Mouse (Mus musculus): ENCODE measurements at regions not wholly inside any gene's neighbourhood (a gene's known extent, or its start where the extent isn't known, plus 50 kb on each side); places are given as distances from the start of the nearest gene placed in this dataset.

DNA sequence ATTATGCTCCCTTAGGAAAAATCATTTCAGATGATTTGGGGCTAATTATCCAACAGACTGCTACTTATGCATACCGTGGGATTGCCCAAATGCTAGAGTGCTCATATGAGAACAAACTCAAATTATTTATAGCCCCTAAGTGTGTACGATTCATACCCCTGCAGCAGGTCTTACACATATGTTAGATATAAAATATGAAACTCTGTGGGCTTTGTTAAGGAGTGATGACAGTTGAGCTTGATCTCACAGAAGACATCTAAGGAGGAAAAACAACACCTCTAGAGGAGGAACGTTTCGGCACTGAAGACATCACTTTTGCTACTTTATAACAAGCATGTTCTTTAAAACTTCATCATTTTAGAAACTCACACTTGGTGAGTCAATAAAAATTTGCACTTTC lies 1379.3 kb downstream of the Defb40 start:
- no peak for DNase-seq (ENCODE audit: low read depth, low spot score)

GRCm38 (mm10) chr8:17596559-17596958 lies 1381.5 kb downstream of the Defb40 start:
- DNase-seq (ENCODE audit: low read depth, low spot score) = no peak

GRCm38 (mm10) chr8:17594607-17595006 lies 1383.4 kb downstream of the Defb40 start:
- no peak for DNase-seq (ENCODE audit: low read depth, low spot score)

- no peak for DNase-seq (ENCODE audit: low read depth, low spot score)
These were observed 1387.9 kb downstream of the Defb40 start for GRCm38 (mm10) chr8:17590135-17590534.

DNA sequence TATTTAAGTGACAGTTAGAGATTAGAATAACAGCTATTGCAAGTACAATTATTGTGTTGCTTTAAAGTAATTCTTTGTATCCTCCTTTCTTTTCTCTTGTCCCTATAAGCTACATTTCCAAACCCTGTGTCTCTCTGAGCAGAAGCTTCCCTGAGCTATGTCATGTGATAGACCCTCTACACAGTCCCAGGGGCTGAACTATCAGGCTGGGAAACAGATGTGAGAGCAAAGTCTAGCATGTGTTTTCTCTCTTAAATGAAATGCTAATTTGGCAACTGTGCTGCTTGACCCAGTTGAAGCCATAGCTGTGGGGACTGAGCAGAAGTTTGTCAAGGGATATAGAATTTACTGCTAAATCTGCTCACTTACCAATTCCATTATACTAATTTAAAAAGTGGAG lies 1389.9 kb downstream of the Defb40 start:
- DNase-seq (ENCODE audit: low read depth, low spot score) = no peak

DNA sequence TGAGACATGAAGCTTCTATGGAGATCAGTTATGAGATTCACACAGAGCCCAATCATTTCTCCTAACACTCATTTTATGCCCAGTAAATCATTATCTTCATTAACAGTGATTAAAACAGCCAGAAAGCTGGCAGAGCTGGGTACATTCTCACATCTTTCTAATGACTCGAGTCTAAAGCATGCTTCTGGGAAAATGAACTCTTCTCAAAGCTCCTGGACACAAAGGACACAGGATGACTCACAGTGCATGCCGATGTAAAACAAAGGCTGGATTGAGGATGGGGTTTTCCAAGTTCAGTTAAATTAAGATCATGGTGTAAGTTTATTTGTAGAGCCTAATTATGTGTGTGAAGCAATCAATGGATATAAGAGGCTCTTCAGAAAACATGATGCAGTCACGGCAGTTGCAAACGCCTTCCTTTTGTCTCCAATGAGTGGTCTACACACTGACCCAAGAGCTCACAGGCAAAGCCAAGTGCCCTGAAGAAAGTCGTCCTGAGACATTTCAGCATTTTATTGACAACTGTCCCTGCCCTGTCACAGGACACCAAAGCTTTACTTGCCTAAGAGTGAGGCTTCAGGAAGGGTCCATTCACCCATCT lies 1390.7 kb downstream of the Defb40 start:
- DNase-seq (ENCODE audit: low read depth, low spot score) = no peak
